8 mouse cellular contexts compared by ENCODE assay signal in genomic region chr16:90885781-90886565, GRCm38 (mm10). TPM values are rescaled to one million over a fixed set of nuclear protein-coding genes. Genes with fewer than 3 reads are reported as not detected.
DNase-seq lines count a peak whose midpoint lies in the region; ATAC-seq and TF ChIP-seq lines count a peak whose summit lies in the region.

No protein-coding gene starts in this region.

- peak; percentile 14 for DNase-seq in gastrocnemius, postnatal 25 days
- DNase-seq in gastrocnemius, postnatal 36 days = no peak
- peak; percentile 97 for DNase-seq in Muller cell, postnatal 12 days (ENCODE audit: inconsistent ontology term)
- DNase-seq in heart, adult 9 months (ENCODE audit: low spot score in 2 of 2) = peak; percentile 47 to 65
- DNase-seq in lung, postnatal 10 days = peak; percentile 84
- DNase-seq in embryo, embryonic 10.5 days (ENCODE audit: low spot score) = no peak
- no peak for DNase-seq in cerebellum, adult 2 months

- no peaks in the 10 kb centered on the region for H3K27me3 ChIP-seq in cerebellum, adult 2 months (ENCODE audit: control insufficient read depth, insufficient read depth, low read length)

- no peaks in the 10 kb centered on the region; the same call in 1 of the 2 replicates for H3K4me1 ChIP-seq in cerebellum, adult 2 months (ENCODE audit: control insufficient read depth, insufficient read depth, low read length)

- H3K4me3 ChIP-seq in cerebellum, adult 2 months (replicated peaks; ENCODE audit: insufficient read depth, low read depth, low read length) = no peak overlapping the region

- WGBS in cerebellum, adult 2 months = 38% methylated on average over 9 of the region's 9 CpGs

- H3K27ac ChIP-seq in cerebellum, adult 2 months (ENCODE audit: insufficient read depth, low read length) = no peak overlapping the region

- intact Hi-C loops in gastrocnemius, postnatal 36 days (cut with DNase I) = no loop called here

- TF ChIP-seq POLR2A in cerebellum, adult 2 months (IDR thresholded peaks at IDR 0.05; ENCODE audit: borderline replicate concordance, insufficient read depth, low read length) = no peak

- no peak for ATAC-seq in erythroid progenitor cell, adult 5-6 weeks (replicated peaks; ENCODE audit: low FRiP score, poor library complexity, severe bottlenecking)

- TF ChIP-seq CTCF in cerebellum, adult 2 months (IDR thresholded peaks at IDR 0.05; ENCODE audit: borderline replicate concordance, insufficient read depth, low read depth, low read length) = no peak

RNA-seq across cellular contexts. Expression of gene Cfap298, which starts 48.9 kb away (rescaled TPM):
- total RNA-seq in gastrocnemius, postnatal 25 days (2021) = 10 to 100 TPM; 23.8 to 25.9 TPM
- 10 to 100 TPM; 27.2 to 32.5 TPM for total RNA-seq in gastrocnemius, postnatal 36 days (2021)
- 5.8 and 7.5 TPM in 2 replicates for total RNA-seq in erythroid progenitor cell, adult 5-6 weeks (2015; ENCODE audit: low replicate concordance)
- 3.6 and 8.5 TPM in 2 replicates for total RNA-seq in erythroid progenitor cell, adult 5-6 weeks (2017; ENCODE audit: low replicate concordance)
- polyA plus RNA-seq in cerebellum, adult 2 months (2012; rRNA removed) = 27.7 and 32.7 TPM in 2 replicates

RNA-seq across cellular contexts. Expression of gene Eva1c, which starts 59.5 kb away (rescaled TPM):
- under 1 TPM in 1 of 2 experiments, not detected in 1; 0.24 TPM for total RNA-seq in gastrocnemius, postnatal 25 days (2021)
- under 1 TPM in 1 of 2 experiments, not detected in 1; 0.30 TPM for total RNA-seq in gastrocnemius, postnatal 36 days (2021)
- total RNA-seq in erythroid progenitor cell, adult 5-6 weeks (2015; ENCODE audit: low replicate concordance) = 0.84 TPM in 1 of 2 replicates, not detected in the other
- 0.13 TPM in 1 of 2 replicates, not detected in the other for total RNA-seq in erythroid progenitor cell, adult 5-6 weeks (2017; ENCODE audit: low replicate concordance)
- 2.2 and 3.2 TPM in 2 replicates for polyA plus RNA-seq in cerebellum, adult 2 months (2012; rRNA removed)

Comparison
In these comparisons a context has a peak if more than half of its experiments do, and no peak if none do; other contexts are left out.
1. DNase-seq: peak in gastrocnemius, postnatal 25 days (single experiment), Muller cell, postnatal 12 days (single experiment), heart, adult 9 months (2 of 2) and lung, postnatal 10 days (single experiment); none in gastrocnemius, postnatal 36 days (0 of 2), embryo, embryonic 10.5 days (single experiment) and cerebellum, adult 2 months (0 of 2).